Comparison of ENCODE assay signal across 18 mouse cellular contexts in genomic region chr16:10780631-10781120, GRCm38 (mm10). TPM values are rescaled to one million over a fixed set of nuclear protein-coding genes. Genes with fewer than 3 reads are reported as not detected.
A peak's percentile ranks its signal among the peaks of the same experiment; 100 is the strongest.
DNase-seq lines count a peak whose midpoint lies in the region; ATAC-seq and TF ChIP-seq lines count a peak whose summit lies in the region.
"Had no signal": no experiment of that assay in that cellular context is flagged by ENCODE, and none has a peak within 500 bp of the region (broad histone marks: within the 10 kb centered on the region; RNA-seq: fewer than 3 reads in every experiment).

No protein-coding gene starts in this region.

- no peak for TF ChIP-seq CTCF in G1E (IDR thresholded peaks at IDR 0.05; ENCODE audit: low read depth, low read length)
- TF ChIP-seq CTCF in embryonic fibroblast, embryonic 13.5 days (IDR thresholded peaks at IDR 0.05; ENCODE audit: borderline replicate concordance, insufficient read depth, low read length), result no peak
- TF ChIP-seq CTCF in stomach, postnatal 0 days (IDR thresholded peaks at IDR 0.05; ENCODE audit: low read depth), result no peak

- H3K9ac ChIP-seq in heart, embryonic 15.5 days, result no peak overlapping the region
- H3K9ac ChIP-seq in stomach, postnatal 0 days (ENCODE audit: low read length), result 0 out of 2 replicates have a peak overlapping the region, but pooled peaks have one; percentile 4
- H3K9ac ChIP-seq: kidney, embryonic 15.5 days; neural tube, embryonic 13.5 days had no signal

- H3K4me1 ChIP-seq in heart, embryonic 15.5 days (replicated peaks), result peaks cover 54% of the 10 kb centered on the region
- peaks cover 90% of the 10 kb centered on the region for H3K4me1 ChIP-seq in G1E (ENCODE audit: insufficient read depth, low read depth, low read length)
- H3K4me1 ChIP-seq in embryonic fibroblast, embryonic 13.5 days (ENCODE audit: control insufficient read depth, insufficient read depth, low read length), result peaks cover 18% of the 10 kb centered on the region
- H3K4me1 ChIP-seq in stomach, postnatal 0 days (replicated peaks; ENCODE audit: control insufficient read depth, insufficient read depth), result peaks cover 11% of the 10 kb centered on the region; the same call in 1 of the 2 replicates

- no peak for ATAC-seq in heart, embryonic 15.5 days (replicated peaks; ENCODE audit: insufficient number of reproducible peaks, insufficient read depth, low FRiP score, low read depth)
- ATAC-seq in G1E (ENCODE audit: extremely low read depth, insufficient number of reproducible peaks, low FRiP score, poor library complexity, severe bottlenecking), result no peak
- ATAC-seq in stomach, postnatal 0 days (ENCODE audit: low FRiP score, low TSS enrichment), result no peak
- ATAC-seq: forebrain, embryonic 16.5 days had no signal

- no peaks in the 10 kb centered on the region for H3K9me3 ChIP-seq in heart, embryonic 15.5 days (replicated peaks)
- H3K9me3 ChIP-seq in G1E (replicated peaks), result peaks cover 7% of the 10 kb centered on the region
- H3K9me3 ChIP-seq in stomach, postnatal 0 days (ENCODE audit: control insufficient read depth, low read length), result no peaks in the 10 kb centered on the region
- H3K9me3 ChIP-seq: kidney, embryonic 15.5 days; neural tube, embryonic 13.5 days had no signal

- TF ChIP-seq EP300 in stomach, postnatal 0 days (optimal IDR thresholded peaks at IDR 0.05), result no peak

- H3K27ac ChIP-seq in heart, embryonic 15.5 days, result peak overlapping the region; percentile 74; the same call in 1 of the 2 replicates
- no peak overlapping the region for H3K27ac ChIP-seq in embryonic fibroblast, embryonic 13.5 days (ENCODE audit: insufficient read depth, low read length)
- H3K27ac ChIP-seq in stomach, postnatal 0 days (replicated peaks), result 0 out of 2 replicates have a peak overlapping the region, but pooled peaks have one; percentile 24
- H3K27ac ChIP-seq: neural tube, embryonic 13.5 days had no signal

- H3K4me3 ChIP-seq in heart, embryonic 15.5 days, result no peak overlapping the region
- H3K4me3 ChIP-seq in G1E (ENCODE audit: low read depth, low read length), result peak overlapping the region; percentile 7; the same call in 1 of the 2 replicates
- no peak overlapping the region for H3K4me3 ChIP-seq in embryonic fibroblast, embryonic 13.5 days (ENCODE audit: insufficient read depth, low read length)
- no peak overlapping the region for H3K4me3 ChIP-seq in stomach, postnatal 0 days (ENCODE audit: low read depth, low read length)
- H3K4me3 ChIP-seq: gastrocnemius, adult 2 months; kidney, embryonic 15.5 days; neural tube, embryonic 13.5 days had no signal

- 72% methylated on average over 5 of the region's 5 CpGs for WGBS in heart, embryonic 15.5 days
- 54% methylated on average over 5 of the region's 5 CpGs for WGBS in stomach, postnatal 0 days

- intact Hi-C loops in heart, postnatal 25 days (cut with DNase I), result loop anchor here (5.0 kb wide), 2 partner anchors 38 to 113 kb away; no protein-coding TSS in a partner anchor

- DNase-seq in heart, postnatal 25 days (ENCODE audit: low spot score), result no peak
- DNase-seq in G1E (ENCODE audit: low spot score), result no peak
- no peak for DNase-seq in stomach, postnatal 0 days (ENCODE audit: low spot score)
- no peak for DNase-seq in neural tube, embryonic 10.5 days (ENCODE audit: extremely low spot score, low spot score)
- no peak for DNase-seq in cerebellum, postnatal 4 days (ENCODE audit: low spot score in 2 of 2)
- DNase-seq: adrenal gland, postnatal 14 days; cerebellum, adult 9-10 months had no signal

- H3K36me3 ChIP-seq in heart, embryonic 15.5 days, result no peaks in the 10 kb centered on the region
- peaks cover 42% of the 10 kb centered on the region for H3K36me3 ChIP-seq in G1E (replicated peaks)
- H3K36me3 ChIP-seq in stomach, postnatal 0 days (ENCODE audit: control insufficient read depth, insufficient read depth, low read length), result no peaks in the 10 kb centered on the region
- H3K36me3 ChIP-seq: kidney, embryonic 15.5 days; neural tube, embryonic 13.5 days had no signal

- H3K27me3 ChIP-seq in heart, embryonic 15.5 days, result no peaks in the 10 kb centered on the region
- H3K27me3 ChIP-seq in G1E (ENCODE audit: insufficient read depth, low read length), result no peaks in the 10 kb centered on the region
- H3K27me3 ChIP-seq in stomach, postnatal 0 days (ENCODE audit: control insufficient read depth, insufficient read depth, low read length), result no peaks in the 10 kb centered on the region
- H3K27me3 ChIP-seq: kidney, embryonic 15.5 days had no signal

- TF ChIP-seq POLR2A in embryonic fibroblast, embryonic 13.5 days (IDR thresholded peaks at IDR 0.05; ENCODE audit: low read depth, low read length), result 0 out of 2 replicates have a peak, but pooled peaks have one; percentile 3

- no peak overlapping the region for H3K4me2 ChIP-seq in heart, embryonic 15.5 days
- H3K4me2 ChIP-seq in stomach, postnatal 0 days (replicated peaks; ENCODE audit: low read depth), result no peak overlapping the region
- H3K4me2 ChIP-seq: kidney, embryonic 15.5 days; neural tube, embryonic 13.5 days had no signal

RNA-seq across cellular contexts. Expression of gene Socs1, which starts 4.7 kb away (rescaled TPM):
- 5.1 and 8.3 TPM in 2 replicates for polyA plus RNA-seq in heart, embryonic 15.5 days (2015; fragmentation: Nextera tagmentation; extraction: Ambion mirVana)
- under 1 TPM; 0.45 to 0.62 TPM for total RNA-seq in heart, postnatal 25 days (2021)
- total RNA-seq in G1E (2014; fragmentation: Nextera tagmentation) (1.6 and 1.7 TPM in 2 replicates), G1E (2017) (6.2 and 7.7 TPM in 2 replicates)
- polyA plus RNA-seq in G1E (2012), result 13.0 and 18.9 TPM in 2 replicates
- 3.7 and 7.3 TPM in 2 replicates for polyA plus RNA-seq in embryonic fibroblast, embryonic 13.5 days (2011; ENCODE audit: insufficient read length, low read depth, missing spikeins)
- 7.3 and 8.4 TPM in 2 replicates for polyA plus RNA-seq in stomach, postnatal 0 days (2015; fragmentation: Nextera tagmentation; extraction: Ambion mirVana)

RNA-seq across cellular contexts. Expression of gene Tnp2, which starts 7.8 kb away (rescaled TPM):
- polyA plus RNA-seq in heart, embryonic 15.5 days (2015; fragmentation: Nextera tagmentation; extraction: Ambion mirVana), result not detected in 2 replicates
- total RNA-seq in heart, postnatal 25 days (2021), result not detected
- total RNA-seq in G1E (2014; fragmentation: Nextera tagmentation), result not detected in 2 replicates
- total RNA-seq in G1E (2017), result not detected in 2 replicates
- polyA plus RNA-seq in G1E (2012), result not detected in 2 replicates
- not detected in 2 replicates for polyA plus RNA-seq in embryonic fibroblast, embryonic 13.5 days (2011; ENCODE audit: insufficient read length, low read depth, missing spikeins)
- not detected in 2 replicates for polyA plus RNA-seq in stomach, postnatal 0 days (2015; fragmentation: Nextera tagmentation; extraction: Ambion mirVana)
- total RNA-seq: adrenal gland, postnatal 14 days; gastrocnemius, adult 2 months; left cerebral cortex, postnatal 14 days; midbrain, postnatal 0 days had no signal
- polyA plus RNA-seq: embryonic facial prominence, embryonic 11.5 days; forebrain, embryonic 16.5 days; heart, postnatal 0 days; kidney, embryonic 15.5 days; liver, embryonic 16.5 days; midbrain, postnatal 0 days; neural tube, embryonic 13.5 days had no signal

RNA-seq across cellular contexts. Expression of gene Prm3, which starts 10.0 kb away (rescaled TPM):
- not detected in 2 replicates for polyA plus RNA-seq in heart, embryonic 15.5 days (2015; fragmentation: Nextera tagmentation; extraction: Ambion mirVana)
- total RNA-seq in heart, postnatal 25 days (2021), result not detected
- total RNA-seq in G1E (2014; fragmentation: Nextera tagmentation) (not detected in 2 replicates), G1E (2017) (not detected in 2 replicates)
- polyA plus RNA-seq in G1E (2012), result not detected in 2 replicates
- not detected in 2 replicates for polyA plus RNA-seq in embryonic fibroblast, embryonic 13.5 days (2011; ENCODE audit: insufficient read length, low read depth, missing spikeins)
- polyA plus RNA-seq in stomach, postnatal 0 days (2015; fragmentation: Nextera tagmentation; extraction: Ambion mirVana), result not detected in 2 replicates
- total RNA-seq: adrenal gland, postnatal 14 days; gastrocnemius, adult 2 months; left cerebral cortex, postnatal 14 days; midbrain, postnatal 0 days had no signal
- polyA plus RNA-seq: embryonic facial prominence, embryonic 11.5 days; forebrain, embryonic 16.5 days; heart, postnatal 0 days; kidney, embryonic 15.5 days; liver, embryonic 16.5 days; midbrain, postnatal 0 days; neural tube, embryonic 13.5 days had no signal

RNA-seq across cellular contexts. Expression of gene Prm2, which starts 15.3 kb away (rescaled TPM):
- not detected in 2 replicates for polyA plus RNA-seq in heart, embryonic 15.5 days (2015; fragmentation: Nextera tagmentation; extraction: Ambion mirVana)
- not detected for total RNA-seq in heart, postnatal 25 days (2021)
- not detected in 2 replicates for total RNA-seq in G1E (2014; fragmentation: Nextera tagmentation)
- total RNA-seq in G1E (2017), result 0.49 TPM in 1 of 2 replicates, not detected in the other
- polyA plus RNA-seq in G1E (2012), result not detected in 2 replicates
- not detected in 2 replicates for polyA plus RNA-seq in embryonic fibroblast, embryonic 13.5 days (2011; ENCODE audit: insufficient read length, low read depth, missing spikeins)
- not detected in 2 replicates for polyA plus RNA-seq in stomach, postnatal 0 days (2015; fragmentation: Nextera tagmentation; extraction: Ambion mirVana)
- total RNA-seq: adrenal gland, postnatal 14 days; gastrocnemius, adult 2 months; left cerebral cortex, postnatal 14 days; midbrain, postnatal 0 days had no signal
- polyA plus RNA-seq: embryonic facial prominence, embryonic 11.5 days; forebrain, embryonic 16.5 days; heart, postnatal 0 days; kidney, embryonic 15.5 days; liver, embryonic 16.5 days; midbrain, postnatal 0 days; neural tube, embryonic 13.5 days had no signal

RNA-seq across cellular contexts. Expression of gene Prm1, which starts 25.0 kb away (rescaled TPM):
- 0.30 TPM in 1 of 2 replicates, not detected in the other for polyA plus RNA-seq in heart, embryonic 15.5 days (2015; fragmentation: Nextera tagmentation; extraction: Ambion mirVana)
- total RNA-seq in heart, postnatal 25 days (2021), result not detected
- not detected in 2 replicates for total RNA-seq in G1E (2014; fragmentation: Nextera tagmentation)
- total RNA-seq in G1E (2017), result not detected in 2 replicates
- polyA plus RNA-seq in G1E (2012), result not detected in 2 replicates
- polyA plus RNA-seq in embryonic fibroblast, embryonic 13.5 days (2011; ENCODE audit: insufficient read length, low read depth, missing spikeins), result not detected in 2 replicates
- 0.23 TPM in 1 of 2 replicates, not detected in the other for polyA plus RNA-seq in stomach, postnatal 0 days (2015; fragmentation: Nextera tagmentation; extraction: Ambion mirVana)
- total RNA-seq: adrenal gland, postnatal 14 days; gastrocnemius, adult 2 months; left cerebral cortex, postnatal 14 days; midbrain, postnatal 0 days had no signal
- polyA plus RNA-seq: embryonic facial prominence, embryonic 11.5 days; forebrain, embryonic 16.5 days; heart, postnatal 0 days; liver, embryonic 16.5 days; midbrain, postnatal 0 days had no signal
